Mouse (Mus musculus) heart, adult 2 months (tissue): ENCODE measurements around the gene Cnn2. TPM values are rescaled to one million over a fixed set of nuclear protein-coding genes. Genes with fewer than 3 reads are reported as not detected.
A peak's percentile ranks its signal among the peaks of the same experiment; 100 is the strongest.

Source experiments
- DNase-seq, 2 experiments: peaks; one replicate each; pipeline ENCODE4 v3.0.0; 2021
- H3K27ac ChIP-seq: fragments of 200-600 bp; 2 replicates; pipeline ENCODE4 v1.8.1; 2022
- H3K27me3 ChIP-seq: fragments of 200-500 bp; 2 replicates; pipeline ENCODE4 v1.6.1; 2012; ENCODE audit warnings: mild to moderate bottlenecking, low read length, inconsistent platforms, mixed read lengths; ENCODE audit not compliant: control insufficient read depth, insufficient read depth
- H3K36me3 ChIP-seq: fragments of 200-500 bp; 2 replicates; pipeline ENCODE4 v1.6.1; 2012; ENCODE audit warnings: low read length, inconsistent platforms; ENCODE audit not compliant: control insufficient read depth, insufficient read depth
- H3K4me1 ChIP-seq: fragments of 200-500 bp; 2 replicates; pipeline ENCODE4 v1.6.1; 2011; ENCODE audit warnings: low read length; ENCODE audit not compliant: control insufficient read depth, insufficient read depth
- H3K4me3 ChIP-seq: fragments of 200-600 bp; 2 replicates; pipeline ENCODE4 v1.8.1; 2022
- H3K79me2 ChIP-seq: fragments of 200-500 bp; replicated peaks from 2 replicates; pipeline ENCODE4 v1.6.1; 2012; ENCODE audit warnings: mild to moderate bottlenecking, inconsistent platforms, low read length, moderate library complexity, mixed read lengths; ENCODE audit not compliant: control insufficient read depth, insufficient read depth
- H3K9ac ChIP-seq: fragments of 200-500 bp; 2 replicates; pipeline ENCODE4 v1.6.1; 2012; ENCODE audit warnings: low read depth, mild to moderate bottlenecking, control low read depth, inconsistent platforms, low read length, mixed read lengths
- CTCF ChIP-seq: fragments of 200-600 bp; IDR thresholded peaks from 2 replicates; pipeline ENCODE4 v1.8.1; 2022; ENCODE audit warnings: antibody characterized with exemption, mild to moderate bottlenecking, moderate library complexity
- EP300 ChIP-seq: fragments of 200-500 bp; IDR thresholded peaks from 2 replicates; pipeline ENCODE4 v1.6.1; 2011; ENCODE audit warnings: low read depth, low read length, control low read depth; ENCODE audit not compliant: insufficient read depth
- POLR2A ChIP-seq: fragments of 200-500 bp; IDR thresholded peaks from 2 replicates; pipeline ENCODE4 v1.6.1; 2011; ENCODE audit warnings: mild to moderate bottlenecking, low read depth, low read length, control low read depth; ENCODE audit not compliant: insufficient read depth
- WGBS: fragments of 180-500 bp; shearing (Covaris S2); methylation state at CpG from one replicate; pipeline ENCODE4 v1.1.7; 2018; 5-methylcytosine and 5-hydroxymethylcytosine counted together
- intact Hi-C: fragments of 180-260 bp; cut with DNase I; formaldehyde crosslinking; loops from one replicate; pipeline ENCODE4 v1.15.1; 2025
- polyA plus RNA-seq: library from polyadenylated mRNA; depleted of rRNA; stranded (reverse); fragments of >200 nt; gene quantifications from 2 replicates; pipeline ENCODE4 v1.2.3, GENCODE M21; 2012
- total RNA-seq, 2 experiments: library from RNA; stranded (reverse); gene quantifications; 2 replicates each; pipeline ENCODE4 v1.2.3; 2021

Cnn2 gene
- total and polyA plus RNA-seq, 3 experiments, result 30.2 to 52.5 (median 39.3) TPM

- intact Hi-C loops, result no loop called here
- Histone ChIP-seq H3K79me2 (no peaks in the 10 kb centered on the region), H3K27ac (peak within 1 kb of the TSS; percentile 36), H3K27me3 (no peaks in the 10 kb centered on the region), H3K9ac (0 out of 2 replicates have a peak within 1 kb of the TSS, but pooled peaks have one; percentile 4), H3K4me3 (no peak within 1 kb of the TSS), H3K36me3 (no peaks in the 10 kb centered on the region), H3K4me1 (no peaks in the 10 kb centered on the region; the same call in 1 of the 2 replicates)
- WGBS, result 58% methylated on average over 11 of the region's 11 CpGs
- TF ChIP-seq POLR2A (peak; percentile 40; the same call in 1 of the 2 replicates), CTCF (no peak)
- DNase-seq, result peak in 1 of 2 experiments; percentile 79
These were observed 28.1 kb downstream of the Cnn2 start, which contains the start of gene Arhgap45 for GRCm38 (mm10) chr10:80016511-80016910. Gene Arhgap45, plus strand, starts transcription at chr10:80016653.

GRCm38 (mm10) chr10:80016931-80017330 lies 28.5 kb downstream of the Cnn2 start:
- 86% methylated on average over 10 of the region's 10 CpGs for whole genome bisulfite sequencing
- Histone ChIP-seq H3K4me1 (no peaks in the 10 kb centered on the region; the same call in 1 of the 2 replicates), H3K79me2 (no peaks in the 10 kb centered on the region), H3K4me3 (no peak overlapping the region), H3K9ac (0 out of 2 replicates have a peak overlapping the region, but pooled peaks have one; percentile 4), H3K36me3 (no peaks in the 10 kb centered on the region), H3K27ac (peak overlapping the region; percentile 36), H3K27me3 (no peaks in the 10 kb centered on the region)
- no peak for TF ChIP-seq CTCF
- no peak for TF ChIP-seq EP300
- no peak for TF ChIP-seq POLR2A
- DNase-seq, result peak in 1 of 2 experiments; percentile 36
- intact Hi-C loops, result no loop called here

GRCm38 (mm10) chr10:80017361-80017760 lies 29.0 kb downstream of the Cnn2 start:
- Histone ChIP-seq H3K27ac (peak overlapping the region; percentile 36), H3K27me3 (no peaks in the 10 kb centered on the region), H3K9ac (no peak overlapping the region), H3K36me3 (no peaks in the 10 kb centered on the region), H3K79me2 (no peaks in the 10 kb centered on the region), H3K4me3 (no peak overlapping the region), H3K4me1 (no peaks in the 10 kb centered on the region; the same call in 1 of the 2 replicates)
- 63% methylated on average over 3 of the region's 3 CpGs for WGBS
- TF ChIP-seq EP300, result no peak
- no peak for TF ChIP-seq POLR2A
- TF ChIP-seq CTCF, result no peak
- intact Hi-C loops, result no loop called here
- peak; percentile 64 to 84 for DNase-seq

DNA sequence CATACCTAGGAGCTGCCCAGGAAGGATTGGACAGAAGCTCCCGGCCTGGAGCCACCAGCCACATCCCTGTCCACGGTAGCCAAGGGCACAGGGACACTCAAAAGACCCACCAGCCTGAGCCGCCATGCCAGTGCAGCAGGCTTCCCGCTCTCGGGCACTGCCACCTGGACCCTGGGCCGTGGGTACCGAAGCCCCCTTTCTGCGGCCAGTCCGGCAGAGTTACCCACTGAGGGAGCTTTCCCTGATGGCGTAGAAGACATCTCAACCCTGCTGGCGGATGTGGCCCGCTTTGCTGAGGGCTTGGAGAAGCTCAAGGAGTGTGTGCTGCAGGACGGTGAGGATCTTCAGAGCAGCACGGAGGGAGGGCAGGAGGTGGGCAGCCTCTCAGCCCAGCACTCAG lies 29.4 kb downstream of the Cnn2 start:
- Histone ChIP-seq H3K27me3 (no peaks in the 10 kb centered on the region), H3K4me3 (no peak overlapping the region), H3K9ac (peak overlapping the region; percentile 36), H3K4me1 (no peaks in the 10 kb centered on the region; the same call in 1 of the 2 replicates), H3K79me2 (no peaks in the 10 kb centered on the region), H3K36me3 (no peaks in the 10 kb centered on the region), H3K27ac (peak overlapping the region; percentile 48)
- WGBS, result 82% methylated on average over 14 of the region's 14 CpGs
- TF ChIP-seq POLR2A, result no peak
- intact Hi-C loops, result loop anchor here (2.0 kb wide), 1 partner anchor 15 kb away; no protein-coding TSS in a partner anchor
- DNase-seq, result peak in 1 of 2 experiments; percentile 42

DNA sequence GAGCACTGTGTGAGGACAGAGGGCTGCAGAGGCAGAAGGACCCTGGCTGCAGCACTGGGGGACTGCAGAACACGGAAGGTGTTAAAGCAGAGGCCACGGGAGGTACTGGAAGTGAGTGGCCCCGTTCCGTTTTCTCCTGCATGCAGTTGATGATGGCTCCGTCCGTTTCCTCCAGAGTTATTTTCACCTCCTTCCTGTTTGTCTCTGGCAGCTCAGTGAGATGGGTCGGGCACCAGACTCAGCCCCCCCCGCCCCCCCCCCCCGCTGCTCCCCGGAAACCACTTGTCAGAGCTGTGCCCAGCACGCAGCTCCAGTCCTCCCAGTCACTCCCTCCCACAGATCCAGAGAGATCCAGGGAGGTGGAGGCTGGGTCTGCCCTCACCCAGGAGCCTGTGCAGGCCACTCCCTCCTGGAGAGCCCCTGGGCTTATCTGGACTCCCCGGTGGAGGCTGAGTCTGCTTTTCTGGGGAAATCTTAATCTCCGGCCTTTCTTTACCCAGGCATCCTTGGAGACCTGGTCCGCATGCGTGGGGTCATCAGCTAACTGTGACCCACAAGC lies 30.4 kb downstream of the Cnn2 start:
- H3K79me2 ChIP-seq, result no peaks in the 10 kb centered on the region
- TF ChIP-seq CTCF (peak; percentile 32), POLR2A (no peak)
- H3K4me3 ChIP-seq, result no peak overlapping the region
- 12% methylated on average over 15 of the region's 15 CpGs for WGBS
- no peaks in the 10 kb centered on the region; the same call in 1 of the 2 replicates for H3K4me1 ChIP-seq
- peak; percentile 60 to 72 for DNase-seq
- no peaks in the 10 kb centered on the region for H3K27me3 ChIP-seq
- peak overlapping the region; percentile 27; the same call in 1 of the 2 replicates for H3K9ac ChIP-seq
- no peaks in the 10 kb centered on the region for H3K36me3 ChIP-seq
- peak overlapping the region; percentile 71 for H3K27ac ChIP-seq
- intact Hi-C loops, result loop anchor here (2.0 kb wide), 1 partner anchor 16 kb away; no protein-coding TSS in a partner anchor

DNA sequence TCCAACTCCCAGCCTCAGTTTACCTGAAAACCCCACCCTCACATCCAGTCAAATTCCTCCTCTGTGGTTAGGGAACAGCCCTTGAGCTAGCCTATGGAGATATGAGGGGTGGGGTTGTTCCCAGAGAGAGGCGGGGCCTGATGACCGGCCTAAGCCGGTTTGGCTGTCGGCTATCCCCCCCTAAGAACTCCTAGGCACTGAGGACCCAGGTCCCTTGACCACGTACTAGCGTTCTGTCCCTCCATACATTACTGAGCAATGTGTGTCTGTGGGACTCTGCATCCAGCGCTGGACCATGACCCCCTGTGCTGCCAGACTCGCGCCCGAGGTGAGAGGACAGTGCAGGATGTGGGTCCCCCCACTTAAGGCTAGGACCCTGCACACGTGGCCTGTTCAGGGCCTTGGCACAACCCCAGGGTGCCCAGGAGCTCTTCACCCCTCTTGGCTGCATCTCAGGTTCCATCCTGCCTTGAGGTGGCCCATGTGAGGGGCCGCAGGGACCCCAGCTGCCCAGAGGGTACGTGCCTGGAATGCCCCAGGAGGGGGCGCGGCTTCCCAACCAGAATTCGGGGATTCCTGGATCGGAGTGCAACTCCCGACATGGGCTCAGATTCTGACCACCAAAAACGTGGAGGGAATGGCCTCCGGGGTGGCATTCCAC lies 31.2 kb downstream of the Cnn2 start:
- H3K4me1 ChIP-seq, result peaks cover 1% of the 10 kb centered on the region; the same call in 1 of the 2 replicates
- no peak overlapping the region; the same call in 1 of the 2 replicates for H3K4me3 ChIP-seq
- no peaks in the 10 kb centered on the region for H3K36me3 ChIP-seq
- H3K79me2 ChIP-seq, result no peaks in the 10 kb centered on the region
- peak; percentile 50 to 59 for DNase-seq
- no peaks in the 10 kb centered on the region for H3K27me3 ChIP-seq
- intact Hi-C loops, result loop anchor here (2.0 kb wide), 1 partner anchor 17 kb away; no protein-coding TSS in a partner anchor
- peak overlapping the region; percentile 15; the same call in 1 of the 2 replicates for H3K9ac ChIP-seq
- H3K27ac ChIP-seq, result peak overlapping the region; percentile 71
- WGBS, result 47% methylated on average over 20 of the region's 20 CpGs
- TF ChIP-seq EP300, result no peak
- no peak for TF ChIP-seq POLR2A
- peak; percentile 37 for TF ChIP-seq CTCF
